Mouse (Mus musculus) embryonic fibroblast, embryonic 13.5 days (primary cell): ENCODE measurements around the gene Lgi4.

Source experiments
- CTCF ChIP-seq: IDR thresholded peaks from 2 replicates; pipeline ENCODE4 v1.5.1; 2011; ENCODE audit warnings: mild to moderate bottlenecking, control low read depth, low read length, moderate library complexity, borderline replicate concordance; ENCODE audit not compliant: insufficient read depth
- POLR2A ChIP-seq: IDR thresholded peaks from 2 replicates; pipeline ENCODE4 v1.6.1; 2011; ENCODE audit warnings: low read depth, mild to moderate bottlenecking, control low read depth, low read length, moderate library complexity

DNA sequence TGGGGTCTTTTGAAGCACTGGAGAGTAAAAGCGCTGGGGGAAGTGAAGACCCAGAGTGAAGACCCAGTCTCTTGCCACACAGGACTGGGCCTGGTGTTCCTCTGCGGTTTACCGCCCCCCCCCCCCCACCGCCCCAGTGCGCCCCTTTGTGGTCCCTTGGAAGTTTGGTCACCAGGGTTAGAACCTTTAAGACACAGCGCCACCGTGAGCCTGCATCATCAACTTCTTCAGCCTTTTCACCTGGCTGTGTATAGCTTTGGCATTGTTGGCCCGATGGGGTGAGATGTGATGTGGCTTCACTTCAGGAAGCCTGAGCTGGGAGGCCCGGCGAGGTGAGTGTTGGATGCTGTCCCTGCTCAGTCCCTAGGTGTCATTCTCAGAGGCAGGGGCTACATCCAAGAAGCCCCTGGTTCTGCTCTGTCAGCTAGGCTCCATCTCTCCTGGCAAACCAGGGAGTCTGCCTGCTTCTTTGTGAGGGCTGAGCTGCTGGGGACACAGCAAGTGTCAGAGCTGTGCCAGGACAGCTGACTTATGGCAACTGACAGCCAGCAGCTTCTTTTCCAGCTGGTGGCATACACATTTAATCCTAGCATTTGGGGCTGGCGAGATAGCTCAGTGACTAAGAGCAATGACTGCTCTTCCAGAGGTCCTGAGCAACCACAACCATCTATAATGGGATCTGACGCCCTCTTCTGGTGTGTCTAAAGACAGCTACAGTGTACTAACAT is 35.8 kb downstream of the Lgi4 start:
- TF ChIP-seq CTCF (no peak), POLR2A (no peak)
